Mouse (Mus musculus): Measurements from ENCODE around the gene Cat. TPM values are rescaled to one million over a fixed set of nuclear protein-coding genes. Genes with fewer than 3 reads are reported as not detected.

Cat gene
- polyA plus RNA-seq, 1 experiment from 2014 or later: 173 TPM

GRCm38 (mm10) chr2:103450267-103450666, 34.7 kb downstream of the Cat start:
- ATAC-seq: no peak
- peaks cover 26% of the 10 kb centered on the region for H3K36me3 ChIP-seq (ENCODE audit: control insufficient read depth, insufficient read depth)
- WGBS: 63% methylated on average over 8 of the region's 8 CpGs
- H3K9me3 ChIP-seq (ENCODE audit: control insufficient read depth): no peaks in the 10 kb centered on the region
- no peak for TF ChIP-seq CTCF (IDR thresholded peaks at IDR 0.05; ENCODE audit: low read depth)
- no peaks in the 10 kb centered on the region for H3K4me1 ChIP-seq (replicated peaks; ENCODE audit: control insufficient read depth, insufficient read depth, low read length)
- H3K27ac ChIP-seq (ENCODE audit: low read depth, low read length): no peak overlapping the region
- no peak overlapping the region for H3K4me3 ChIP-seq (ENCODE audit: low read depth, low read length)
- no peak overlapping the region for H3K9ac ChIP-seq (ENCODE audit: low read depth, low read length)
- H3K4me2 ChIP-seq (replicated peaks; ENCODE audit: low read depth): no peak overlapping the region
- no peaks in the 10 kb centered on the region for H3K27me3 ChIP-seq (replicated peaks; ENCODE audit: control insufficient read depth, insufficient read depth, low read length)

GRCm38 (mm10) chr2:103449813-103450212, 35.1 kb downstream of the Cat start:
- no peak for ATAC-seq
- Histone ChIP-seq H3K4me2 (replicated peaks; ENCODE audit: low read depth) (no peak overlapping the region), H3K9me3 (ENCODE audit: control insufficient read depth) (no peaks in the 10 kb centered on the region), H3K9ac (ENCODE audit: low read depth, low read length) (no peak overlapping the region), H3K27me3 (replicated peaks; ENCODE audit: control insufficient read depth, insufficient read depth, low read length) (no peaks in the 10 kb centered on the region), H3K27ac (ENCODE audit: low read depth, low read length) (no peak overlapping the region), H3K4me1 (replicated peaks; ENCODE audit: control insufficient read depth, insufficient read depth, low read length) (no peaks in the 10 kb centered on the region), H3K36me3 (ENCODE audit: control insufficient read depth, insufficient read depth) (peaks cover 21% of the 10 kb centered on the region), H3K4me3 (ENCODE audit: low read depth, low read length) (no peak overlapping the region)
- 81% methylated on average over 7 of the region's 7 CpGs for WGBS
- TF ChIP-seq CTCF (IDR thresholded peaks at IDR 0.05; ENCODE audit: low read depth): no peak

GRCm38 (mm10) chr2:103448947-103449560, 35.9 kb downstream of the Cat start:
- no peak for ATAC-seq
- H3K4me1 ChIP-seq (replicated peaks; ENCODE audit: control insufficient read depth, insufficient read depth, low read length): no peaks in the 10 kb centered on the region
- no peak overlapping the region for H3K4me3 ChIP-seq (ENCODE audit: low read depth, low read length)
- H3K27ac ChIP-seq (ENCODE audit: low read depth, low read length): no peak overlapping the region
- no peak overlapping the region for H3K4me2 ChIP-seq (replicated peaks; ENCODE audit: low read depth)
- H3K36me3 ChIP-seq (ENCODE audit: control insufficient read depth, insufficient read depth): peaks cover 13% of the 10 kb centered on the region
- H3K9ac ChIP-seq (ENCODE audit: low read depth, low read length): no peak overlapping the region
- no peaks in the 10 kb centered on the region for H3K27me3 ChIP-seq (replicated peaks; ENCODE audit: control insufficient read depth, insufficient read depth, low read length)
- 59% methylated on average over 14 of the region's 14 CpGs for WGBS
- no peak for TF ChIP-seq CTCF (IDR thresholded peaks at IDR 0.05; ENCODE audit: low read depth)
- no peaks in the 10 kb centered on the region for H3K9me3 ChIP-seq (ENCODE audit: control insufficient read depth)

- no peaks in the 10 kb centered on the region for H3K27me3 ChIP-seq (replicated peaks; ENCODE audit: control insufficient read depth, insufficient read depth, low read length)
- no peak overlapping the region for H3K9ac ChIP-seq (ENCODE audit: low read depth, low read length)
- H3K27ac ChIP-seq (ENCODE audit: low read depth, low read length): no peak overlapping the region
- no peaks in the 10 kb centered on the region for H3K9me3 ChIP-seq (ENCODE audit: control insufficient read depth)
- no peak for TF ChIP-seq CTCF (IDR thresholded peaks at IDR 0.05; ENCODE audit: low read depth)
- H3K4me2 ChIP-seq (replicated peaks; ENCODE audit: low read depth): no peak overlapping the region
- H3K4me1 ChIP-seq (replicated peaks; ENCODE audit: control insufficient read depth, insufficient read depth, low read length): no peaks in the 10 kb centered on the region
- no peak for ATAC-seq
- no peak overlapping the region for H3K4me3 ChIP-seq (ENCODE audit: low read depth, low read length)
- no peaks in the 10 kb centered on the region for H3K36me3 ChIP-seq (ENCODE audit: control insufficient read depth, insufficient read depth)
- WGBS: 81% methylated on average over 6 of the region's 6 CpGs
Observed at GRCm38 (mm10) chr2:103446326-103446725, 38.6 kb downstream of the Cat start.

GRCm38 (mm10) chr2:103445776-103446175, 39.2 kb downstream of the Cat start:
- no peaks in the 10 kb centered on the region for H3K27me3 ChIP-seq (replicated peaks; ENCODE audit: control insufficient read depth, insufficient read depth, low read length)
- H3K4me3 ChIP-seq (ENCODE audit: low read depth, low read length): no peak overlapping the region
- ATAC-seq: no peak
- 61% methylated on average over 6 of the region's 6 CpGs for WGBS
- no peaks in the 10 kb centered on the region for H3K36me3 ChIP-seq (ENCODE audit: control insufficient read depth, insufficient read depth)
- no peak overlapping the region for H3K4me2 ChIP-seq (replicated peaks; ENCODE audit: low read depth)
- no peak overlapping the region for H3K27ac ChIP-seq (ENCODE audit: low read depth, low read length)
- no peak overlapping the region for H3K9ac ChIP-seq (ENCODE audit: low read depth, low read length)
- H3K9me3 ChIP-seq (ENCODE audit: control insufficient read depth): no peaks in the 10 kb centered on the region
- no peaks in the 10 kb centered on the region for H3K4me1 ChIP-seq (replicated peaks; ENCODE audit: control insufficient read depth, insufficient read depth, low read length)
- peak; percentile 86 for TF ChIP-seq CTCF (IDR thresholded peaks at IDR 0.05; ENCODE audit: low read depth)

- peak overlapping the region; percentile 50 for H3K4me2 ChIP-seq (replicated peaks; ENCODE audit: low read depth)
- 0 out of 2 replicates have a peak, but pooled peaks have one; percentile 25 for ATAC-seq
- WGBS: 10% methylated on average over 12 of the region's 12 CpGs
- TF ChIP-seq CTCF (IDR thresholded peaks at IDR 0.05; ENCODE audit: low read depth): peak; percentile 91
- H3K27me3 ChIP-seq (replicated peaks; ENCODE audit: control insufficient read depth, insufficient read depth, low read length): no peaks in the 10 kb centered on the region
- H3K36me3 ChIP-seq (ENCODE audit: control insufficient read depth, insufficient read depth): no peaks in the 10 kb centered on the region
- H3K9ac ChIP-seq (ENCODE audit: low read depth, low read length): no peak overlapping the region
- H3K9me3 ChIP-seq (ENCODE audit: control insufficient read depth): no peaks in the 10 kb centered on the region
- no peak overlapping the region for H3K27ac ChIP-seq (ENCODE audit: low read depth, low read length)
- no peaks in the 10 kb centered on the region for H3K4me1 ChIP-seq (replicated peaks; ENCODE audit: control insufficient read depth, insufficient read depth, low read length)
- no peak overlapping the region for H3K4me3 ChIP-seq (ENCODE audit: low read depth, low read length)
Observed at GRCm38 (mm10) chr2:103439710-103440109, 45.2 kb downstream of the Cat start.

Data from intestine, postnatal 0 days (tissue).